Mouse (Mus musculus) brain, embryonic 14.5 days (tissue): ENCODE measurements around the gene Vstm5. TPM values are rescaled to one million over a fixed set of nuclear protein-coding genes. Genes with fewer than 3 reads are reported as not detected.
A peak's percentile ranks its signal among the peaks of the same experiment; 100 is the strongest.
"Not testable (repeated sequence)": the region's sequence is repeated elsewhere in the genome, so short reads cannot be mapped to it uniquely, and the experiment has no call there.

Experiments used
- DNase-seq: peaks from one replicate; pipeline ENCODE4 v3.0.0-alpha.2; 2011; ENCODE audit warnings: low read depth
- CTCF ChIP-seq: fragments of 200-500 bp; IDR thresholded peaks from 2 replicates; pipeline ENCODE4 v1.5.1; 2012; ENCODE audit warnings: inconsistent platforms, mild to moderate bottlenecking, moderate library complexity, borderline replicate concordance; ENCODE audit not compliant: insufficient read depth, insufficient read length; ENCODE audit errors: extremely low read depth
- POLR2A ChIP-seq: fragments of 200-500 bp; IDR thresholded peaks from 2 replicates; pipeline ENCODE4 v1.6.1; 2012; ENCODE audit warnings: mild to moderate bottlenecking, inconsistent platforms, borderline replicate concordance; ENCODE audit not compliant: poor library complexity, insufficient read depth, insufficient read length, severe bottlenecking; ENCODE audit errors: extremely low read depth
- polyA plus RNA-seq: library from polyadenylated mRNA; depleted of rRNA; stranded (reverse); fragments of >200 nt; gene quantifications from 2 replicates; pipeline ENCODE4 v1.2.3, GENCODE M21; 2012; rRNA removed

Gene Vstm5
- polyA plus RNA-seq, result 12.8 and 17.0 TPM in 2 replicates

GRCm38 (mm10) chr9:15239042-15239925, at the start of gene Vstm5:
Gene Vstm5 (plus strand): TSS chr9:15239045.
- DNase-seq, result peak; percentile 74
- TF ChIP-seq CTCF (0 out of 2 replicates have a peak, but pooled peaks have one; percentile 7), POLR2A (peak; percentile 9; the same call in 1 of the 2 replicates)

- not testable (repeated sequence) for DNase-seq
Observed at GRCm38 (mm10) chr9:15194806-15195205, 44.0 kb upstream of the Vstm5 start.

- DNase-seq, result no peak
- TF ChIP-seq POLR2A, result no peak
- TF ChIP-seq CTCF, result no peak
Observed at GRCm38 (mm10) chr9:15206631-15207030, 32.2 kb upstream of the Vstm5 start.

GRCm38 (mm10) chr9:15209320-15209719, 29.5 kb upstream of the Vstm5 start:
- no peak for DNase-seq
- no peak for TF ChIP-seq CTCF
- no peak for TF ChIP-seq POLR2A

GRCm38 (mm10) chr9:15211876-15212275, 27.0 kb upstream of the Vstm5 start:
- no peak for TF ChIP-seq POLR2A
- no peak for TF ChIP-seq CTCF
- peak; percentile 15 for DNase-seq

- TF ChIP-seq CTCF, result no peak
- TF ChIP-seq POLR2A, result no peak
- no peak for DNase-seq
Observed at GRCm38 (mm10) chr9:15213695-15214094, 25.1 kb upstream of the Vstm5 start.

- DNase-seq, result no peak
- TF ChIP-seq POLR2A (no peak), CTCF (no peak)
Observed at GRCm38 (mm10) chr9:15224912-15225311, 13.9 kb upstream of the Vstm5 start.

GRCm38 (mm10) chr9:15232445-15232844, 6.4 kb upstream of the Vstm5 start:
- no peak for TF ChIP-seq POLR2A
- peak; percentile 5; the same call in 1 of the 2 replicates for TF ChIP-seq CTCF
- DNase-seq, result no peak

- no peak for TF ChIP-seq POLR2A
- TF ChIP-seq CTCF, result no peak
- no peak for DNase-seq
Observed at GRCm38 (mm10) chr9:15233604-15234003, 5.2 kb upstream of the Vstm5 start.

GRCm38 (mm10) chr9:15235986-15236385, 2.9 kb upstream of the Vstm5 start:
- no peak for TF ChIP-seq POLR2A
- no peak for TF ChIP-seq CTCF

GRCm38 (mm10) chr9:15237516-15238296, 1.1 kb upstream of the Vstm5 start:
- DNase-seq, result no peak
- no peak for TF ChIP-seq CTCF
- TF ChIP-seq POLR2A, result no peak

More at GRCm38 (mm10) chr9:15235986-15236385, 2.9 kb upstream of the Vstm5 start:
- DNase-seq, result no peak
